Mouse (Mus musculus): ENCODE measurements at regions not wholly inside any gene's neighbourhood (a gene's known extent, or its start where the extent isn't known, plus 50 kb on each side); places are given as distances from the start of the nearest gene placed in this dataset.

DNA sequence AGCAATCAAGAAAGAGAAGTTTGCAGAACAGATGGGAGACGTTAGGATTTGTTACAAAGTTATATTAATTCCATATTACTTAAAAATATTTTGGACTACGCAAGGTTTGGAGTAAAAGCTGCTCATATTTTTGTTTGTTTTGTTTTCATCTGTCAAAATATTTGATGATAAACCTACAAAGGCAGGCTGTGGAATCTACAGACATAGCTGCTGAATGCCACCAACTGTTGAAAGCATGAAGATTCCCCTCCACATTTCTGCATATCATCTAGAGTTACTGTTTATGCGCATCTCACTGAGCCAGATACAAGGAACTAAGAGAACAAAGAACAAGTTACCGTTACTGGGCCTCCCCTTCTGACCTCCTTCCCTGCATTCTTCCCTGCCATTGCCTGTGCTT lies 127.1 kb upstream of the Gorab start:
- Histone ChIP-seq H3K36me3 (replicated peaks in 1 of 2; ENCODE audit: control insufficient read depth in 1 of 2, insufficient read depth in 1 of 2, low read length in 1 of 2) (no peaks in the 10 kb centered on the region), H3K4me1 (ENCODE audit: control insufficient read depth in 1 of 2, insufficient read depth in 2 of 2) (no peaks in the 10 kb centered on the region), H3K9me3 (replicated peaks; ENCODE audit: low read length) (no peaks in the 10 kb centered on the region), H3K4me2 (ENCODE audit: insufficient read depth, low read depth, poor library complexity, severe bottlenecking) (no peak overlapping the region), H3K27me3 (replicated peaks) (no peaks in the 10 kb centered on the region), H3K79me2 (replicated peaks; ENCODE audit: control insufficient read depth, extremely low read depth, insufficient read depth, poor library complexity, severe bottlenecking) (no peaks in the 10 kb centered on the region), H3K9ac (ENCODE audit: insufficient read depth, low read depth) (no peak overlapping the region), H3K27ac (ENCODE audit: insufficient read depth, low read depth) (no peak overlapping the region), H3K4me3 (replicated peaks in 1 of 3; ENCODE audit: low read depth in 2 of 3, low read length in 2 of 3, poor library complexity in 1 of 3) (no peak overlapping the region)
- in situ Hi-C loops (cut with MboI; ENCODE audit: low pct_ligation_motif_present, low pct_unique_long_range_greater_than_20kb, low sequenced_read_pairs) = no loop called here
- dilution Hi-C loops (cut with MboI; ENCODE audit: extremely low pct_ligation_motif_present, extremely low pct_unique_long_range_greater_than_20kb, low sequenced_read_pairs) = no loop called here
- TF ChIP-seq SIN3A (IDR thresholded peaks at IDR 0.05; ENCODE audit: low read length) = no peak
- no peak for TF ChIP-seq KAT2A (IDR thresholded peaks at IDR 0.05; ENCODE audit: insufficient replicate concordance, low read length)
- no peak for TF ChIP-seq MAZ (IDR thresholded peaks at IDR 0.05; ENCODE audit: low read depth, low read length)
- no peak for TF ChIP-seq ZC3H11A (IDR thresholded peaks at IDR 0.05; ENCODE audit: low read depth, low read length)
- no peak for TF ChIP-seq ETS1 (conservative IDR thresholded peaks at IDR 0.05; ENCODE audit: low read depth, low read length)
- no peak for TF ChIP-seq PAX5 (IDR thresholded peaks at IDR 0.05; ENCODE audit: low read length)
- no peak for TF ChIP-seq NELFE (IDR thresholded peaks at IDR 0.05; ENCODE audit: low read depth, low read length)
- TF ChIP-seq GABPA (IDR thresholded peaks at IDR 0.05; ENCODE audit: insufficient replicate concordance, low read depth, low read length) = no peak
- no peak for TF ChIP-seq ZMIZ1 (IDR thresholded peaks at IDR 0.05; ENCODE audit: low read depth, low read length)
- no peak for TF ChIP-seq USF1 (IDR thresholded peaks at IDR 0.05; ENCODE audit: low read depth, low read length)
- no peak for TF ChIP-seq TBP (conservative IDR thresholded peaks at IDR 0.05; ENCODE audit: low read depth, low read length)
- TF ChIP-seq RAD21 (IDR thresholded peaks at IDR 0.05; ENCODE audit: low read depth, low read length) = no peak
- TF ChIP-seq ZKSCAN1 (IDR thresholded peaks at IDR 0.05; ENCODE audit: borderline replicate concordance, low read depth, low read length) = no peak
- no peak for TF ChIP-seq POLR2AphosphoS2 (IDR thresholded peaks at IDR 0.05; ENCODE audit: low read depth, low read length)
- no peak for TF ChIP-seq CHD2 (IDR thresholded peaks at IDR 0.05; ENCODE audit: low read length)
- no peak for TF ChIP-seq ELF1 (IDR thresholded peaks at IDR 0.05; ENCODE audit: low read depth, low read length)
- no peak for TF ChIP-seq ZNF384 (IDR thresholded peaks at IDR 0.05; ENCODE audit: low read depth, low read length)
- no peak for TF ChIP-seq UBTF (IDR thresholded peaks at IDR 0.05; ENCODE audit: low read depth, low read length)
- no peak for TF ChIP-seq MYC (IDR thresholded peaks at IDR 0.05; ENCODE audit: low read depth, low read length)
- TF ChIP-seq USF2 (conservative IDR thresholded peaks at IDR 0.05; ENCODE audit: low read depth, low read length) = no peak
- no peak for DNase-seq (ENCODE audit: extremely low read depth)

GRCm38 (mm10) chr1:163517966-163518365 lies 114.5 kb upstream of the Gorab start:
- Histone ChIP-seq H3K79me2 (replicated peaks; ENCODE audit: control insufficient read depth, extremely low read depth, insufficient read depth, poor library complexity, severe bottlenecking) (no peaks in the 10 kb centered on the region), H3K27me3 (replicated peaks) (no peaks in the 10 kb centered on the region), H3K27ac (ENCODE audit: insufficient read depth, low read depth) (no peak overlapping the region), H3K36me3 (replicated peaks in 1 of 2; ENCODE audit: control insufficient read depth in 1 of 2, insufficient read depth in 1 of 2, low read length in 1 of 2) (no peaks in the 10 kb centered on the region), H3K4me1 (ENCODE audit: control insufficient read depth in 1 of 2, insufficient read depth in 2 of 2) (no peaks in the 10 kb centered on the region), H3K4me2 (ENCODE audit: insufficient read depth, low read depth, poor library complexity, severe bottlenecking) (no peak overlapping the region), H3K9ac (ENCODE audit: insufficient read depth, low read depth) (no peak overlapping the region), H3K9me3 (replicated peaks; ENCODE audit: low read length) (no peaks in the 10 kb centered on the region), H3K4me3 (replicated peaks in 1 of 3; ENCODE audit: low read depth in 2 of 3, low read length in 2 of 3, poor library complexity in 1 of 3) (no peak overlapping the region)
- TF ChIP-seq SMC3 (IDR thresholded peaks at IDR 0.05; ENCODE audit: low read depth, low read length) (no peak), ETS1 (conservative IDR thresholded peaks at IDR 0.05; ENCODE audit: low read depth, low read length) (no peak), MAFK (IDR thresholded peaks at IDR 0.05; ENCODE audit: insufficient replicate concordance, low read length) (no peak), TCF12 (IDR thresholded peaks at IDR 0.05; ENCODE audit: low read depth, low read length) (no peak), MAX (IDR thresholded peaks at IDR 0.05; ENCODE audit: low read length) (no peak), CTCF (conservative IDR thresholded peaks at IDR 0.05 in 1 of 2, IDR thresholded peaks at IDR 0.05 in 1 of 2; ENCODE audit: low read depth in 2 of 2, low read length in 2 of 2) (no peak), POLR2A (IDR thresholded peaks at IDR 0.05; ENCODE audit: low read depth, low read length) (no peak), MXI1 (IDR thresholded peaks at IDR 0.05; ENCODE audit: low read depth, low read length) (no peak), ZMIZ1 (IDR thresholded peaks at IDR 0.05; ENCODE audit: low read depth, low read length) (no peak), IRF4 (IDR thresholded peaks at IDR 0.05; ENCODE audit: low read depth, low read length) (no peak), ZNF384 (IDR thresholded peaks at IDR 0.05; ENCODE audit: low read depth, low read length) (no peak), RCOR1 (conservative IDR thresholded peaks at IDR 0.05; ENCODE audit: low read depth, low read length) (no peak), PAX5 (IDR thresholded peaks at IDR 0.05; ENCODE audit: low read length) (no peak)
- dilution Hi-C loops (cut with MboI; ENCODE audit: extremely low pct_ligation_motif_present, extremely low pct_unique_long_range_greater_than_20kb, low sequenced_read_pairs) (no loop called here), in situ Hi-C loops (cut with MboI; ENCODE audit: low pct_ligation_motif_present, low pct_unique_long_range_greater_than_20kb, low sequenced_read_pairs) (no loop called here)
- no peak for DNase-seq (ENCODE audit: extremely low read depth)
